Mouse (Mus musculus) CH12.LX (cell line): ENCODE measurements around the gene Nf1.

Source experiments
- CTCF ChIP-seq, 2 experiments: IDR thresholded peaks in 1 of 2; conservative IDR thresholded peaks in 1 of 2; 2 replicates each; pipeline ENCODE4 v1.5.1; 2011 to 2012; ENCODE audit warnings: low read depth in 2 of 2, low read length in 2 of 2, improper control_type of control experiment in 1 of 2, inconsistent platforms in 1 of 2, mild to moderate bottlenecking in 1 of 2, moderate library complexity in 1 of 2
- EP300 ChIP-seq: IDR thresholded peaks from 2 replicates; pipeline ENCODE4 v1.6.1; 2011; ENCODE audit warnings: low read length, improper control_type of control experiment
- IRF4 ChIP-seq: IDR thresholded peaks from 2 replicates; pipeline ENCODE4 v1.6.1; 2014; ENCODE audit warnings: low read depth, mild to moderate bottlenecking, inconsistent platforms, low read length, improper control_type of control experiment
- JUN ChIP-seq: IDR thresholded peaks from 2 replicates; pipeline ENCODE4 v1.6.1; 2011; ENCODE audit warnings: low read depth, mild to moderate bottlenecking, low read length, improper control_type of control experiment, moderate library complexity; ENCODE audit not compliant: insufficient read depth
- MAZ ChIP-seq: IDR thresholded peaks from 2 replicates; pipeline ENCODE4 v1.6.1; 2012; ENCODE audit warnings: low read depth, mild to moderate bottlenecking, inconsistent platforms, low read length, improper control_type of control experiment, moderate library complexity
- MXI1 ChIP-seq: IDR thresholded peaks from 2 replicates; pipeline ENCODE4 v1.6.1; 2011; ENCODE audit warnings: mild to moderate bottlenecking, low read depth, low read length, improper control_type of control experiment
- POLR2A ChIP-seq: IDR thresholded peaks from 2 replicates; pipeline ENCODE4 v1.6.1; 2011; ENCODE audit warnings: low read depth, mild to moderate bottlenecking, improper control_type of control experiment, low read length
- USF1 ChIP-seq: IDR thresholded peaks from 2 replicates; pipeline ENCODE4 v1.6.1; 2014; ENCODE audit warnings: low read depth, mild to moderate bottlenecking, inconsistent platforms, low read length, improper control_type of control experiment
- ZKSCAN1 ChIP-seq: IDR thresholded peaks from 2 replicates; pipeline ENCODE4 v1.6.1; 2012; ENCODE audit warnings: low read depth, inconsistent platforms, low read length, improper control_type of control experiment, borderline replicate concordance

DNA sequence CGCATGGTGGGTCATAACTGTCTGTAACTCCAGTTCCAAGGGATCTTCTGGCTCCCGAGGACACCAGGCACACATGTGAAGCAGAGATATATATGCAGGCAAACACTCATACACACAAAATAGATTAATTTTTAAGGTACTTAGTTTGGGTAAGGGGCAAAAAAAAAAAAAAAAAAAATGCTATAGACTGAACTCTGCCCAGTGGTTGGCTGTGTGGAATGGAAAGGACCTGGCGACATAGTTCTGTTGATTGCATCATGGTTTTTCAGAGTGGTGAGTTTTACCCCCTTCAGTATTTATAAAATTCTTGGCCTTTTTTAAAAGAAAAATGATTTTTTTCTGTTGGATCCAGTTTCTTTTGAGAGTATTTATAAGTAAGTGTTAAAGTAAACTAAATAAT, 196.8 kb downstream of the Nf1 start:
- no peak for TF ChIP-seq USF1
- no peak for TF ChIP-seq MAZ
- TF ChIP-seq POLR2A = no peak
- TF ChIP-seq CTCF (conservative IDR thresholded peaks at IDR 0.05 in 1 of 2, IDR thresholded peaks at IDR 0.05 in 1 of 2; ENCODE audit: low read depth in 2 of 2, low read length in 2 of 2) = no peak
- no peak for TF ChIP-seq ZKSCAN1
- TF ChIP-seq MXI1 = no peak
- no peak for TF ChIP-seq IRF4
- no peak for TF ChIP-seq JUN
- no peak for TF ChIP-seq EP300
